ENCODE assay signal across 1 mouse cellular context in the genomic region with DNA sequence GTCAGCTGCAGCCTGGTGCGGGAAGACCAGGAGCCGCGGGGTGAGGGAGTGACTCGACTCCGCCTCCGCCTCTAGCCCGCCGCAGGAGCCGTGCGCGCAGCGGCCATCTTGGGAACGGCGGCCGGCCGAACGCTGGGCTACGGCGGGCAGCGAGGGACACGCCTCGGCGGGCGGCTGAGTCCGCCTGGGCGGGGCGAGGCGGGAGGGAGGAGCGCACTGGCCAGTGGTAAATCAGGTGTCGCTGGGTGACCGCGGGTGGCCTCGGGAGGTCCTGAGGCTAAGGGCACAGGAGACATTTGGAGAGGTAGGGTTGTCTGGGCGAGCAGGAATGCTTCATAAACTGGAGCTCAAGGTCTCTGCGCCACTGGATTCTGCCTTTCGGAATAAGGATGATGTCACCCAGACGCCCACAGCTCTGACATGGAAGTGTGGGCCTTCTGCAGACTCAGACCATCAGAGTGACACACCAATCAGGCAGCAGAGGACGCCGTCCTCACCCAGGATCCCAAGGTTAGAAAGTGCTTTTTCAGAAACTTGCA.
TF ChIP-seq lines count a peak whose summit lies in the region.

Map3k4 (minus strand) TSS at position 134 of the 539 bp plus-strand sequence.

TF ChIP-seq in CH12.LX, 34 proteins besides CTCF, POLR2A, EP300 and RAD21 (continued from another document):
- TF ChIP-seq USF2 (conservative IDR thresholded peaks at IDR 0.05; ENCODE audit: low read depth, low read length) (no peak), ETS1 (conservative IDR thresholded peaks at IDR 0.05; ENCODE audit: low read depth, low read length) (no peak; the same call in 1 of the 2 replicates), ZNF384 (IDR thresholded peaks at IDR 0.05; ENCODE audit: low read depth, low read length) (0 out of 2 replicates have a peak, but pooled peaks have one; percentile 9), JUND (conservative IDR thresholded peaks at IDR 0.05; ENCODE audit: low read depth, low read length) (peak; percentile 56)
